Comparison of ENCODE assay signal across 11 mouse cellular contexts in the genomic region with DNA sequence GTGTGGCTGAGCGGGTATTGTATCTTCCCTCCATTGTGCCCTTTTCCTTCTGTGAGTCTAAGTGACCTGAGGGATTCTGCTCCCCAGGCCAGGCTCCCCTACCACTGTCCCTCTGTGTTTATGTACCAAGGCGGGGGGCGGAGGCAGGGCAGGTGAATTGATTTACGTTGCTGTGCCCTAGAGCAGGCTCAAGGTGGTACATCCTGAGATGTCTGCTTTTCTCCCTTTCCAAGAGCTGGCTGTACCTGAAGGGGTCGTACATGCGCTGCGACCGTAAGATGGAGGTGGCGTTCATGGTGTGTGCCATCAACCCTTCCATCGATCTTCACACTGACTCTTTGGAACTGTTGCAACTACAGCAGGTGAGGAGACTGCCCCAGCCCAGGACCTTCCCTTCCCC. TPM values are rescaled to one million over a fixed set of nuclear protein-coding genes. Genes with fewer than 3 reads are reported as not detected.
DNase-seq lines count a peak whose midpoint lies in the region; ATAC-seq lines count a peak whose summit lies in the region.
"Had no signal": no experiment of that assay in that cellular context is flagged by ENCODE, and none has a peak within 500 bp of the region (broad histone marks: within the 10 kb centered on the region; RNA-seq: fewer than 3 reads in every experiment).

No protein-coding gene starts in this region.

- no peaks in the 10 kb centered on the region for H3K9me3 ChIP-seq in kidney, embryonic 15.5 days (replicated peaks)
- no peaks in the 10 kb centered on the region for H3K9me3 ChIP-seq in embryonic facial prominence, embryonic 15.5 days (replicated peaks)
- no peaks in the 10 kb centered on the region for H3K9me3 ChIP-seq in hindbrain, embryonic 16.5 days (ENCODE audit: control insufficient read depth, low read length)
- no peaks in the 10 kb centered on the region for H3K9me3 ChIP-seq in midbrain, embryonic 15.5 days

- peaks cover 38% of the 10 kb centered on the region for H3K36me3 ChIP-seq in kidney, embryonic 15.5 days
- peaks cover 38% of the 10 kb centered on the region for H3K36me3 ChIP-seq in embryonic facial prominence, embryonic 15.5 days
- peaks cover 39% of the 10 kb centered on the region for H3K36me3 ChIP-seq in hindbrain, embryonic 16.5 days (ENCODE audit: control insufficient read depth, insufficient read depth, low read length)
- H3K36me3 ChIP-seq in midbrain, embryonic 15.5 days (replicated peaks) = peaks cover 33% of the 10 kb centered on the region

- peak overlapping the region; percentile 86 for H3K4me2 ChIP-seq in kidney, embryonic 15.5 days
- peak overlapping the region; percentile 85 for H3K4me2 ChIP-seq in embryonic facial prominence, embryonic 15.5 days (replicated peaks)
- peak overlapping the region; percentile 79 for H3K4me2 ChIP-seq in hindbrain, embryonic 16.5 days (ENCODE audit: low read length)
- H3K4me2 ChIP-seq in midbrain, embryonic 15.5 days = peak overlapping the region; percentile 91

- no peak for DNase-seq in kidney, adult 9 months
- no peak for DNase-seq in testis, postnatal 10 days (ENCODE audit: low spot score)
- DNase-seq: cerebellum, adult 11 months; heart, adult 2 months; thymus, postnatal 36 days had no signal

- no peak for ATAC-seq in kidney, embryonic 15.5 days (replicated peaks; ENCODE audit: low FRiP score)
- ATAC-seq in embryonic facial prominence, embryonic 15.5 days (ENCODE audit: insufficient number of reproducible peaks, low FRiP score, low TSS enrichment, low read depth) = no peak
- no peak for ATAC-seq in hindbrain, embryonic 16.5 days
- no peak for ATAC-seq in midbrain, embryonic 15.5 days (replicated peaks)
- ATAC-seq in CD4-positive, CD25-positive, alpha-beta regulatory T cell, adult 4 months = no peak
- ATAC-seq: Patski had no signal

- H3K4me1 ChIP-seq in kidney, embryonic 15.5 days = peaks cover 65% of the 10 kb centered on the region
- H3K4me1 ChIP-seq in embryonic facial prominence, embryonic 15.5 days = peaks cover 43% of the 10 kb centered on the region
- peaks cover 35% of the 10 kb centered on the region for H3K4me1 ChIP-seq in hindbrain, embryonic 16.5 days (ENCODE audit: control insufficient read depth, insufficient read depth, low read depth, low read length)
- peaks cover 37% of the 10 kb centered on the region for H3K4me1 ChIP-seq in midbrain, embryonic 15.5 days

- H3K27me3 ChIP-seq in kidney, embryonic 15.5 days = no peaks in the 10 kb centered on the region
- H3K27me3 ChIP-seq in embryonic facial prominence, embryonic 15.5 days = no peaks in the 10 kb centered on the region
- no peaks in the 10 kb centered on the region for H3K27me3 ChIP-seq in hindbrain, embryonic 16.5 days (replicated peaks; ENCODE audit: control insufficient read depth, insufficient read depth, low read length)
- H3K27me3 ChIP-seq in midbrain, embryonic 15.5 days (replicated peaks) = 0 out of 2 replicates have a peak, but pooled peaks cover 3% of the 10 kb centered on the region
- H3K27me3 ChIP-seq: Patski had no signal

- peak overlapping the region; percentile 72; the same call in 1 of the 2 replicates for H3K9ac ChIP-seq in kidney, embryonic 15.5 days
- 0 out of 2 replicates have a peak overlapping the region, but pooled peaks have one; percentile 10 for H3K9ac ChIP-seq in embryonic facial prominence, embryonic 15.5 days
- H3K9ac ChIP-seq in hindbrain, embryonic 16.5 days (ENCODE audit: low read depth, low read length) = peak overlapping the region; percentile 79; the same call in 1 of the 2 replicates
- H3K9ac ChIP-seq in midbrain, embryonic 15.5 days = peak overlapping the region; percentile 76

- no peak overlapping the region for H3K27ac ChIP-seq in kidney, embryonic 15.5 days
- H3K27ac ChIP-seq in embryonic facial prominence, embryonic 15.5 days (replicated peaks) = no peak overlapping the region
- H3K27ac ChIP-seq in hindbrain, embryonic 16.5 days (ENCODE audit: low read depth, low read length) = no peak overlapping the region
- H3K27ac ChIP-seq in midbrain, embryonic 15.5 days = no peak overlapping the region
- H3K27ac ChIP-seq: heart, adult 2 months had no signal

- 91% methylated on average over 10 of the region's 10 CpGs for WGBS in kidney, embryonic 15.5 days
- 92% methylated on average over 10 of the region's 10 CpGs for WGBS in embryonic facial prominence, embryonic 15.5 days
- 94% methylated on average over 10 of the region's 10 CpGs for WGBS in hindbrain, embryonic 16.5 days
- 97% methylated on average over 10 of the region's 10 CpGs for WGBS in midbrain, embryonic 15.5 days

- H3K4me3 ChIP-seq in kidney, embryonic 15.5 days (replicated peaks) = peak overlapping the region; percentile 67
- 0 out of 2 replicates have a peak overlapping the region, but pooled peaks have one; percentile 80 for H3K4me3 ChIP-seq in embryonic facial prominence, embryonic 15.5 days (replicated peaks)
- peak overlapping the region; percentile 80; the same call in 1 of the 2 replicates for H3K4me3 ChIP-seq in hindbrain, embryonic 16.5 days (ENCODE audit: low read length)
- peak overlapping the region; percentile 72 for H3K4me3 ChIP-seq in midbrain, embryonic 15.5 days
- H3K4me3 ChIP-seq: heart, adult 2 months had no signal

RNA-seq across cellular contexts. Expression of a gene that starts 2.1 kb away (rescaled TPM):
- 82.1 and 91.8 TPM in 2 replicates for polyA plus RNA-seq in kidney, embryonic 15.5 days (2015; fragmentation: Nextera tagmentation; extraction: Ambion mirVana)
- 82.1 and 91.7 TPM in 2 replicates for polyA plus RNA-seq in embryonic facial prominence, embryonic 15.5 days (2015; fragmentation: Nextera tagmentation; extraction: Ambion mirVana)
- polyA plus RNA-seq in hindbrain, embryonic 16.5 days (2015; fragmentation: Nextera tagmentation; extraction: Ambion mirVana) = 68.4 and 85.0 TPM in 2 replicates
- 79.8 and 85.6 TPM in 2 replicates for polyA plus RNA-seq in midbrain, embryonic 15.5 days (2015; fragmentation: Nextera tagmentation; extraction: Ambion mirVana)
- polyA plus RNA-seq in CD4-positive, CD25-positive, alpha-beta regulatory T cell, adult 4 months (2017; shearing (Covaris generic)) = 10 to 100 TPM; 16.9 to 32.1 TPM

RNA-seq across cellular contexts. Expression of a gene that starts 4.0 kb away (rescaled TPM):
- 18.7 and 21.9 TPM in 2 replicates for polyA plus RNA-seq in kidney, embryonic 15.5 days (2015; fragmentation: Nextera tagmentation; extraction: Ambion mirVana)
- polyA plus RNA-seq in embryonic facial prominence, embryonic 15.5 days (2015; fragmentation: Nextera tagmentation; extraction: Ambion mirVana) = 15.6 and 16.7 TPM in 2 replicates
- polyA plus RNA-seq in hindbrain, embryonic 16.5 days (2015; fragmentation: Nextera tagmentation; extraction: Ambion mirVana) = 19.6 and 23.1 TPM in 2 replicates
- polyA plus RNA-seq in midbrain, embryonic 15.5 days (2015; fragmentation: Nextera tagmentation; extraction: Ambion mirVana) = 20.0 and 21.7 TPM in 2 replicates
- polyA plus RNA-seq in CD4-positive, CD25-positive, alpha-beta regulatory T cell, adult 4 months (2017; shearing (Covaris generic)) = 100 to 1,000 TPM in 1 of 2 experiments, 10 to 100 TPM in 1; 77.5 to 135 TPM

RNA-seq across cellular contexts. Expression of a gene that starts 26.6 kb away (rescaled TPM):
- polyA plus RNA-seq in kidney, embryonic 15.5 days (2015; fragmentation: Nextera tagmentation; extraction: Ambion mirVana) = 155 and 165 TPM in 2 replicates
- polyA plus RNA-seq in embryonic facial prominence, embryonic 15.5 days (2015; fragmentation: Nextera tagmentation; extraction: Ambion mirVana) = 132 and 145 TPM in 2 replicates
- polyA plus RNA-seq in hindbrain, embryonic 16.5 days (2015; fragmentation: Nextera tagmentation; extraction: Ambion mirVana) = 81.4 and 106 TPM in 2 replicates
- 112 and 119 TPM in 2 replicates for polyA plus RNA-seq in midbrain, embryonic 15.5 days (2015; fragmentation: Nextera tagmentation; extraction: Ambion mirVana)
- 10 to 100 TPM; 55.3 to 56.7 TPM for polyA plus RNA-seq in CD4-positive, CD25-positive, alpha-beta regulatory T cell, adult 4 months (2017; shearing (Covaris generic))

RNA-seq across cellular contexts. Expression of a gene that starts 30.7 kb away (rescaled TPM):
- 0.78 and 1.0 TPM in 2 replicates for polyA plus RNA-seq in kidney, embryonic 15.5 days (2015; fragmentation: Nextera tagmentation; extraction: Ambion mirVana)
- 1.5 and 2.5 TPM in 2 replicates for polyA plus RNA-seq in embryonic facial prominence, embryonic 15.5 days (2015; fragmentation: Nextera tagmentation; extraction: Ambion mirVana)
- polyA plus RNA-seq in hindbrain, embryonic 16.5 days (2015; fragmentation: Nextera tagmentation; extraction: Ambion mirVana) = 0.26 and 0.31 TPM in 2 replicates
- 0.40 and 0.47 TPM in 2 replicates for polyA plus RNA-seq in midbrain, embryonic 15.5 days (2015; fragmentation: Nextera tagmentation; extraction: Ambion mirVana)
- under 1 TPM; 0.07 to 0.13 TPM for polyA plus RNA-seq in CD4-positive, CD25-positive, alpha-beta regulatory T cell, adult 4 months (2017; shearing (Covaris generic))

RNA-seq across cellular contexts. Expression of a gene that starts 47.3 kb away (rescaled TPM):
- polyA plus RNA-seq in kidney, embryonic 15.5 days (2015; fragmentation: Nextera tagmentation; extraction: Ambion mirVana) = 28.2 and 30.4 TPM in 2 replicates
- 35.6 and 38.9 TPM in 2 replicates for polyA plus RNA-seq in embryonic facial prominence, embryonic 15.5 days (2015; fragmentation: Nextera tagmentation; extraction: Ambion mirVana)
- 10.2 and 13.2 TPM in 2 replicates for polyA plus RNA-seq in hindbrain, embryonic 16.5 days (2015; fragmentation: Nextera tagmentation; extraction: Ambion mirVana)
- 5.9 and 9.5 TPM in 2 replicates for polyA plus RNA-seq in midbrain, embryonic 15.5 days (2015; fragmentation: Nextera tagmentation; extraction: Ambion mirVana)
- polyA plus RNA-seq in CD4-positive, CD25-positive, alpha-beta regulatory T cell, adult 4 months (2017; shearing (Covaris generic)) = 10 to 100 TPM in 1 of 2 experiments, 1 to 10 TPM in 1; 2.0 to 14.2 TPM

Comparison
In these comparisons a context has a peak if more than half of its experiments do, and no peak if none do; other contexts are left out.
1. H3K9ac ChIP-seq: peak in every context shown above with its lines; median percentile 79 in hindbrain, embryonic 16.5 days; 76 in midbrain, embryonic 15.5 days; 72 in kidney, embryonic 15.5 days; 10 in embryonic facial prominence, embryonic 15.5 days.